Mouse (Mus musculus): Measurements from ENCODE around the gene Cdh1. TPM values are rescaled to one million over a fixed set of nuclear protein-coding genes. Genes with fewer than 3 reads are reported as not detected.

Cdh1 gene
- total RNA-seq, 1 experiment from 2014 or later: 15.2 TPM

- no peak for ATAC-seq (replicated peaks; ENCODE audit: insufficient number of reproducible peaks, low FRiP score, low TSS enrichment, poor library complexity, severe bottlenecking)
Observed at GRCm38 (mm10) chr8:106617196-106617595, 14.0 kb downstream of the Cdh1 start.

- no peak for ATAC-seq (replicated peaks; ENCODE audit: insufficient number of reproducible peaks, low FRiP score, low TSS enrichment, poor library complexity, severe bottlenecking)
Observed at GRCm38 (mm10) chr8:106617865-106618264, 14.7 kb downstream of the Cdh1 start.

GRCm38 (mm10) chr8:106618324-106618723 is 15.2 kb downstream of the Cdh1 start:
- ATAC-seq (replicated peaks; ENCODE audit: insufficient number of reproducible peaks, low FRiP score, low TSS enrichment, poor library complexity, severe bottlenecking): no peak

GRCm38 (mm10) chr8:106619549-106620245 is 16.5 kb downstream of the Cdh1 start:
- no peak for ATAC-seq (replicated peaks; ENCODE audit: insufficient number of reproducible peaks, low FRiP score, low TSS enrichment, poor library complexity, severe bottlenecking)

- no peak for ATAC-seq (replicated peaks; ENCODE audit: insufficient number of reproducible peaks, low FRiP score, low TSS enrichment, poor library complexity, severe bottlenecking)
Observed at GRCm38 (mm10) chr8:106620488-106620887, 17.3 kb downstream of the Cdh1 start.

GRCm38 (mm10) chr8:106623016-106623415 is 19.9 kb downstream of the Cdh1 start:
- no peak for ATAC-seq (replicated peaks; ENCODE audit: insufficient number of reproducible peaks, low FRiP score, low TSS enrichment, poor library complexity, severe bottlenecking)

GRCm38 (mm10) chr8:106623451-106623850 is 20.3 kb downstream of the Cdh1 start:
- ATAC-seq (replicated peaks; ENCODE audit: insufficient number of reproducible peaks, low FRiP score, low TSS enrichment, poor library complexity, severe bottlenecking): no peak

GRCm38 (mm10) chr8:106623954-106624353 is 20.8 kb downstream of the Cdh1 start:
- ATAC-seq (replicated peaks; ENCODE audit: insufficient number of reproducible peaks, low FRiP score, low TSS enrichment, poor library complexity, severe bottlenecking): no peak

GRCm38 (mm10) chr8:106624743-106625142 is 21.6 kb downstream of the Cdh1 start:
- ATAC-seq (replicated peaks; ENCODE audit: insufficient number of reproducible peaks, low FRiP score, low TSS enrichment, poor library complexity, severe bottlenecking): no peak

GRCm38 (mm10) chr8:106626096-106626865 is 23.1 kb downstream of the Cdh1 start:
- ATAC-seq (replicated peaks; ENCODE audit: insufficient number of reproducible peaks, low FRiP score, low TSS enrichment, poor library complexity, severe bottlenecking): no peak

- ATAC-seq (replicated peaks; ENCODE audit: insufficient number of reproducible peaks, low FRiP score, low TSS enrichment, poor library complexity, severe bottlenecking): no peak
Observed at GRCm38 (mm10) chr8:106628291-106628964, 25.3 kb downstream of the Cdh1 start.

GRCm38 (mm10) chr8:106629456-106629855 is 26.3 kb downstream of the Cdh1 start:
- ATAC-seq (replicated peaks; ENCODE audit: insufficient number of reproducible peaks, low FRiP score, low TSS enrichment, poor library complexity, severe bottlenecking): no peak

GRCm38 (mm10) chr8:106631904-106632303 is 28.8 kb downstream of the Cdh1 start:
- no peak for ATAC-seq (replicated peaks; ENCODE audit: insufficient number of reproducible peaks, low FRiP score, low TSS enrichment, poor library complexity, severe bottlenecking)

- ATAC-seq (replicated peaks; ENCODE audit: insufficient number of reproducible peaks, low FRiP score, low TSS enrichment, poor library complexity, severe bottlenecking): no peak
Observed at GRCm38 (mm10) chr8:106632650-106633049, 29.5 kb downstream of the Cdh1 start.

- ATAC-seq (replicated peaks; ENCODE audit: insufficient number of reproducible peaks, low FRiP score, low TSS enrichment, poor library complexity, severe bottlenecking): 0 out of 2 replicates have a peak, but pooled peaks have one; percentile 32
Observed at GRCm38 (mm10) chr8:106633361-106634158, 30.4 kb downstream of the Cdh1 start.

- no peak for ATAC-seq (replicated peaks; ENCODE audit: insufficient number of reproducible peaks, low FRiP score, low TSS enrichment, poor library complexity, severe bottlenecking)
Observed at GRCm38 (mm10) chr8:106635284-106635683, 32.1 kb downstream of the Cdh1 start.

- no peak for ATAC-seq (replicated peaks; ENCODE audit: insufficient number of reproducible peaks, low FRiP score, low TSS enrichment, poor library complexity, severe bottlenecking)
Observed at GRCm38 (mm10) chr8:106637446-106637845, 34.3 kb downstream of the Cdh1 start.

- ATAC-seq (replicated peaks; ENCODE audit: insufficient number of reproducible peaks, low FRiP score, low TSS enrichment, poor library complexity, severe bottlenecking): no peak
Observed at GRCm38 (mm10) chr8:106638768-106639295, 35.7 kb downstream of the Cdh1 start.

- ATAC-seq (replicated peaks; ENCODE audit: insufficient number of reproducible peaks, low FRiP score, low TSS enrichment, poor library complexity, severe bottlenecking): no peak
Observed at GRCm38 (mm10) chr8:106640212-106640611, 37.1 kb downstream of the Cdh1 start.
